Mouse (Mus musculus): ENCODE measurements at regions not wholly inside any gene's neighbourhood (a gene's known extent, or its start where the extent isn't known, plus 50 kb on each side); places are given as distances from the start of the nearest gene placed in this dataset.

DNA sequence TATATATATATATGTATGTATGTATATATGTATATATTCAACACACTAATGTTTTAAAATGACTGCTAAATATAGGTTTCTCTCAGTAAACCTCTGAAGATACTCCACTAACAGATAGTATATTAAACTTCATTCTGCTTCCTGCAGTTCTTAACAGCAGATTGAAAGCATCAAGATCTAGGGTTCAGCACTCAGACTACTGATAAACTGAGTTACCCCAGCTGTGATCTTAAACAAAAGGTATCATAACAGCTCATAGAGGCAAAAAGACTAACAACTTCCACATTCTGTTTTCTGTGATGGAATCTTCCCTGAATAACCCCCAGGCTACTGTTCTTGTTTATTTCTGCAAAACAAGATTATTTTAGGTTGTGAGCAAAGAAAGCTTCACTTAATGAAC lies 564.8 kb downstream of the Arl4a start:
- TF ChIP-seq CTCF (IDR thresholded peaks at IDR 0.05; ENCODE audit: borderline replicate concordance, control insufficient read depth, extremely low read depth, insufficient read depth, low read length, poor library complexity) (no peak), POLR2A (IDR thresholded peaks at IDR 0.05; ENCODE audit: control insufficient read depth, extremely low read depth, insufficient read depth, low read length, poor library complexity) (no peak)

Measured in thymus, adult 2 months (tissue).